Mouse (Mus musculus): ENCODE data around the gene Fam124a. TPM values are rescaled to one million over a fixed set of nuclear protein-coding genes. Genes with fewer than 3 reads are reported as not detected.

Fam124a gene
- polyA plus RNA-seq, 1 experiment from 2014 or later: 55.3 TPM

GRCm38 (mm10) chr14:62655996-62656395, 100.5 kb downstream of the Fam124a start:
- Histone ChIP-seq H3K9me3 (replicated peaks; ENCODE audit: control insufficient read depth, low read length, poor library complexity, severe bottlenecking) (no peaks in the 10 kb centered on the region), H3K36me3 (ENCODE audit: control insufficient read depth, insufficient read depth, low read length) (no peaks in the 10 kb centered on the region), H3K27me3 (ENCODE audit: control insufficient read depth, insufficient read depth, low read depth, low read length) (no peaks in the 10 kb centered on the region), H3K4me1 (ENCODE audit: control insufficient read depth, insufficient read depth, low read length) (no peaks in the 10 kb centered on the region), H3K27ac (ENCODE audit: low read length) (no peak overlapping the region), H3K4me3 (ENCODE audit: low read depth, low read length) (no peak overlapping the region), H3K4me2 (ENCODE audit: low read length) (no peak overlapping the region), H3K9ac (ENCODE audit: low read depth, low read length) (no peak overlapping the region)
- no peak for ATAC-seq
- WGBS: 89% methylated on average over 7 of the region's 7 CpGs

GRCm38 (mm10) chr14:62657469-62657868, 101.9 kb downstream of the Fam124a start:
- 75% methylated on average over 3 of the region's 3 CpGs for WGBS
- H3K9me3 ChIP-seq (replicated peaks; ENCODE audit: control insufficient read depth, low read length, poor library complexity, severe bottlenecking): no peaks in the 10 kb centered on the region
- no peak overlapping the region for H3K9ac ChIP-seq (ENCODE audit: low read depth, low read length)
- H3K36me3 ChIP-seq (ENCODE audit: control insufficient read depth, insufficient read depth, low read length): no peaks in the 10 kb centered on the region
- ATAC-seq: no peak
- no peaks in the 10 kb centered on the region for H3K27me3 ChIP-seq (ENCODE audit: control insufficient read depth, insufficient read depth, low read depth, low read length)
- no peak overlapping the region for H3K4me3 ChIP-seq (ENCODE audit: low read depth, low read length)
- no peak overlapping the region for H3K27ac ChIP-seq (ENCODE audit: low read length)
- no peak overlapping the region for H3K4me2 ChIP-seq (ENCODE audit: low read length)
- no peaks in the 10 kb centered on the region for H3K4me1 ChIP-seq (ENCODE audit: control insufficient read depth, insufficient read depth, low read length)

Other genes starting within 250 kb of the Fam124a start
- gene Gucy1b2, start 99.4 kb upstream of the Fam124a start, polyA plus RNA-seq (2015; fragmentation: Nextera tagmentation; extraction: Ambion mirVana): 0.44 and 0.55 TPM in 2 replicates
- gene Gm4131, start 11.2 kb downstream of the Fam124a start, polyA plus RNA-seq (2015; fragmentation: Nextera tagmentation; extraction: Ambion mirVana): 0.25 and 0.36 TPM in 2 replicates
- not detected in 2 replicates for gene Serpine3, start 107.9 kb downstream of the Fam124a start, polyA plus RNA-seq (2015; fragmentation: Nextera tagmentation; extraction: Ambion mirVana)
- 13.4 and 16.2 TPM in 2 replicates for gene Ints6, start 205.4 kb downstream of the Fam124a start, polyA plus RNA-seq (2015; fragmentation: Nextera tagmentation; extraction: Ambion mirVana)